Comparison of ENCODE assay signal across 26 mouse cellular contexts in the genomic region with DNA sequence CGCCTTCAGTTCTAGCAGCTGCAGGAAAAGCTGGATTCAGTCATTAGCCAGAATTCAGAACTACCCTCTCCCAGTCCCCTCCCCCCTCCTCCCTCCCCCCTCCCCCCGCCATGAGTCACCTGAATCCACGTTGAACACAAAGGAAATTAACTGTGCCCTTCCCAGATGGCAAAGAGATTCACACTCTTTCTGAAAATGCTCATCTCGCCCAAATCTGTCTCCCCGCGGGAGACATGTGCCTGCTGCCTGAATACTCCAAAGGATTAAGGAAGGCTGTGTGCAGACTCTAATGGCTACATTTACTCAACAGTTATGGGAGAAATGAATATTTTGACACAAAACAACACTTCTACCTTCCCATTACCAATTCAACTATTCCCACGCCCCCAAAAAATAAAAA.
A peak's percentile ranks its signal among the peaks of the same experiment; 100 is the strongest.
DNase-seq lines count a peak whose midpoint lies in the region; ATAC-seq lines count a peak whose summit lies in the region.
"Had no signal": no experiment of that assay in that cellular context is flagged by ENCODE, and none has a peak within 500 bp of the region (broad histone marks: within the 10 kb centered on the region; RNA-seq: fewer than 3 reads in every experiment).

No protein-coding gene starts in this region.

- no peak overlapping the region for H3K9ac ChIP-seq in heart, embryonic 12.5 days
- H3K9ac ChIP-seq: embryonic facial prominence, embryonic 12.5 days; hindbrain, embryonic 15.5 days; kidney, embryonic 15.5 days; limb, embryonic 12.5 days; liver, embryonic 15.5 days; lung, embryonic 15.5 days; midbrain, embryonic 15.5 days had no signal

- peak; percentile 16 for DNase-seq in heart, embryonic 10.5 days (ENCODE audit: low spot score)
- peak; percentile 38 to 50 for DNase-seq in cerebellum, adult 18-20 months
- DNase-seq in cerebellum, adult 9-11 months: peak; percentile 64
- DNase-seq in thymus, postnatal 36 days: no peak
- DNase-seq in urinary bladder, postnatal 25 days (ENCODE audit: low spot score): no peak
- no peak for DNase-seq in kidney, postnatal 36 days
- DNase-seq: adrenal gland, postnatal 14 days; gastrocnemius, postnatal 14 days; kidney, adult 18-20 months; kidney, postnatal 25 days; right cerebral cortex, postnatal 4 days had no signal

- no peak overlapping the region for H3K4me3 ChIP-seq in heart, embryonic 10.5 days
- H3K4me3 ChIP-seq in heart, embryonic 12.5 days: no peak overlapping the region
- H3K4me3 ChIP-seq: embryonic facial prominence, embryonic 12.5 days; hindbrain, embryonic 15.5 days; kidney, embryonic 15.5 days; layer of hippocampus, adult 2 months; left cerebral cortex, adult 2 months; limb, embryonic 12.5 days; liver, embryonic 15.5 days; lung, embryonic 15.5 days; midbrain, embryonic 10.5 days; midbrain, embryonic 15.5 days had no signal

- H3K4me1 ChIP-seq in heart, embryonic 10.5 days: no peaks in the 10 kb centered on the region
- no peaks in the 10 kb centered on the region for H3K4me1 ChIP-seq in heart, embryonic 12.5 days (replicated peaks)
- H3K4me1 ChIP-seq: embryonic facial prominence, embryonic 12.5 days; hindbrain, embryonic 15.5 days; kidney, embryonic 15.5 days; liver, embryonic 15.5 days; lung, embryonic 15.5 days; midbrain, embryonic 10.5 days; midbrain, embryonic 15.5 days had no signal

- no peak for ATAC-seq in heart, embryonic 12.5 days (ENCODE audit: insufficient number of reproducible peaks, low FRiP score)
- ATAC-seq: CD4-positive, CD25-positive, alpha-beta regulatory T cell, adult 4 months; forebrain, embryonic 14.5 days; midbrain, embryonic 15.5 days had no signal

- 61% methylated on average over 7 of the region's 7 CpGs for WGBS in heart, embryonic 10.5 days
- 86% methylated on average over 5 of the region's 7 CpGs for WGBS in heart, embryonic 12.5 days

- no peak overlapping the region for H3K4me2 ChIP-seq in heart, embryonic 12.5 days
- H3K4me2 ChIP-seq: embryonic facial prominence, embryonic 12.5 days; heart, embryonic 11.5 days; hindbrain, embryonic 15.5 days; kidney, embryonic 15.5 days; limb, embryonic 12.5 days; liver, embryonic 15.5 days; lung, embryonic 15.5 days; midbrain, embryonic 15.5 days had no signal

- H3K36me3 ChIP-seq in heart, embryonic 10.5 days: no peaks in the 10 kb centered on the region
- H3K36me3 ChIP-seq in heart, embryonic 12.5 days: no peaks in the 10 kb centered on the region
- H3K36me3 ChIP-seq: embryonic facial prominence, embryonic 12.5 days; hindbrain, embryonic 15.5 days; kidney, embryonic 15.5 days; limb, embryonic 12.5 days; liver, embryonic 15.5 days; lung, embryonic 15.5 days; midbrain, embryonic 10.5 days; midbrain, embryonic 15.5 days had no signal

- H3K27ac ChIP-seq in heart, embryonic 10.5 days: no peak overlapping the region
- no peak overlapping the region for H3K27ac ChIP-seq in heart, embryonic 12.5 days (ENCODE audit: poor library complexity, severe bottlenecking)
- H3K27ac ChIP-seq: embryonic facial prominence, embryonic 12.5 days; hindbrain, embryonic 15.5 days; kidney, embryonic 15.5 days; layer of hippocampus, adult 2 months; left cerebral cortex, adult 2 months; limb, embryonic 12.5 days; liver, embryonic 15.5 days; lung, embryonic 15.5 days; midbrain, embryonic 10.5 days; midbrain, embryonic 15.5 days; stomach, postnatal 0 days had no signal

- H3K27me3 ChIP-seq in heart, embryonic 10.5 days (ENCODE audit: insufficient read depth, poor library complexity, severe bottlenecking): no peaks in the 10 kb centered on the region
- H3K27me3 ChIP-seq in heart, embryonic 12.5 days (replicated peaks): no peaks in the 10 kb centered on the region
- H3K27me3 ChIP-seq: embryonic facial prominence, embryonic 12.5 days; hindbrain, embryonic 15.5 days; kidney, embryonic 15.5 days; limb, embryonic 12.5 days; liver, embryonic 15.5 days; lung, embryonic 15.5 days; midbrain, embryonic 15.5 days had no signal

- H3K9me3 ChIP-seq in heart, embryonic 10.5 days: no peaks in the 10 kb centered on the region
- no peaks in the 10 kb centered on the region for H3K9me3 ChIP-seq in heart, embryonic 12.5 days (replicated peaks)
- H3K9me3 ChIP-seq: embryonic facial prominence, embryonic 12.5 days; hindbrain, embryonic 15.5 days; kidney, embryonic 15.5 days; limb, embryonic 12.5 days; liver, embryonic 15.5 days; lung, embryonic 15.5 days; midbrain, embryonic 10.5 days; midbrain, embryonic 15.5 days had no signal

Comparison
In these comparisons a context has a peak if more than half of its experiments do, and no peak if none do; other contexts are left out.
1. DNase-seq: peak in heart, embryonic 10.5 days (single experiment), cerebellum, adult 18-20 months (2 of 2) and cerebellum, adult 9-11 months (single experiment); none in thymus, postnatal 36 days (0 of 2), urinary bladder, postnatal 25 days (single experiment) and kidney, postnatal 36 days (0 of 2).